Mouse (Mus musculus) spleen, adult 2 months (tissue): ENCODE data around the gene Med25.

Experiments used
- CTCF ChIP-seq: fragments of 200-500 bp; IDR thresholded peaks from 2 replicates; pipeline ENCODE4 v1.5.1; 2011; ENCODE audit warnings: mild to moderate bottlenecking, inconsistent platforms; ENCODE audit not compliant: insufficient read depth, insufficient read length, insufficient replicate concordance; ENCODE audit errors: extremely low read depth
- POLR2A ChIP-seq: fragments of 200-500 bp; IDR thresholded peaks from 2 replicates; pipeline ENCODE4 v1.6.1; 2011; ENCODE audit warnings: low read depth, low read length, inconsistent platforms

DNA sequence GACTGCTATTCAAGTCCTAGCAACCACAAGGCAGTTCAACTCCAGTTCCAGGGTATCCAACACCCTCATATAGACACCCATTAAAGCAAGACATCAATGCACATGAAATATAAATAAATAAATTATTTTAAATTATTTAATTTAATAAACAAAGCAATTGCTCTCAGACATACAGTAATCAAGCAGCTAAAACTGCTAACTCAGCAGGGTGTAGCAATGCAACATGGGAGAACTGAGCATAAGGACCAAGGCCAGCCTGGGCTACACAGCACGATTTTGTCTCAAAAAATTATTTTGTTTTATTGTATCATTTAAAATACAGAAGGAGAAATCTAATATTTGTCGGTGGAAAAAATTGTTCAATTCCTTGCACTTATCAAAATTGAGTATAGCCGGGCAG lies 1.7 kb upstream of the Med25 start:
- no peak for TF ChIP-seq POLR2A
- TF ChIP-seq CTCF, result no peak
